Mouse (Mus musculus): ENCODE results near the gene Glyatl3.

- no peak for TF ChIP-seq CTCF (IDR thresholded peaks at IDR 0.05; ENCODE audit: extremely low read depth, insufficient read depth, low read length)
- TF ChIP-seq POLR2A (IDR thresholded peaks at IDR 0.05; ENCODE audit: extremely low read depth, insufficient read depth, low read length) = no peak
Observed at GRCm38 (mm10) chr17:40903345-40903744, 10.8 kb downstream of the Glyatl3 start.
